Mouse (Mus musculus) limb, embryonic 11.5 days (tissue): ENCODE results near the gene Myo1f. TPM values are rescaled to one million over a fixed set of nuclear protein-coding genes. Genes with fewer than 3 reads are reported as not detected.
"Not testable (repeated sequence)": the region's sequence is repeated elsewhere in the genome, so short reads cannot be mapped to it uniquely, and the experiment has no call there.

Source experiments
- ATAC-seq: fragments of 200-750 bp; cut with Nextera tagmentation; 2 replicates; pipeline ENCODE4 v1.8.0; 2017; ENCODE audit warnings: low read depth; ENCODE audit not compliant: insufficient number of reproducible peaks, low FRiP score, low TSS enrichment
- DNase-seq: peaks from one replicate; pipeline ENCODE4 v3.0.0-alpha.2; 2015; ENCODE audit warnings: low spot score
- H3K27ac ChIP-seq: fragments of 300-500 bp; sonication (generic); replicated peaks from 2 replicates; pipeline ENCODE4 v1.5.1; 2014; ENCODE audit warnings: low read depth, mild to moderate bottlenecking, low read length
- H3K27me3 ChIP-seq: fragments of 300-500 bp; sonication (generic); 2 replicates; pipeline ENCODE4 v1.6.1; 2014; ENCODE audit warnings: mild to moderate bottlenecking, low read length, mixed read lengths; ENCODE audit not compliant: control insufficient read depth, insufficient read depth
- H3K36me3 ChIP-seq: fragments of 300-500 bp; sonication (generic); 2 replicates; pipeline ENCODE4 v1.6.1; 2014; ENCODE audit warnings: mild to moderate bottlenecking, low read length, moderate library complexity, mixed read lengths; ENCODE audit not compliant: control insufficient read depth, insufficient read depth
- H3K4me1 ChIP-seq: fragments of 300-500 bp; sonication (generic); 2 replicates; pipeline ENCODE4 v1.6.1; 2014; ENCODE audit warnings: low read length, mixed read lengths; ENCODE audit not compliant: control insufficient read depth, insufficient read depth
- H3K4me2 ChIP-seq: fragments of 300-500 bp; sonication (generic); 2 replicates; pipeline ENCODE4 v1.6.1; 2014; ENCODE audit warnings: low read depth, mild to moderate bottlenecking, moderate library complexity; ENCODE audit not compliant: severe bottlenecking
- H3K4me3 ChIP-seq: fragments of 300-500 bp; sonication (generic); 2 replicates; pipeline ENCODE4 v1.5.1; 2014; ENCODE audit warnings: low read depth, low read length
- H3K9ac ChIP-seq: fragments of 300-500 bp; sonication (generic); 2 replicates; pipeline ENCODE4 v1.6.1; 2014; ENCODE audit warnings: mild to moderate bottlenecking, low read length
- H3K9me3 ChIP-seq: fragments of 300-500 bp; sonication (generic); 2 replicates; pipeline ENCODE4 v1.6.1; 2016; ENCODE audit warnings: low read length; ENCODE audit not compliant: control insufficient read depth
- WGBS: fragments of 180-500 bp; shearing (Covaris S2); extraction: QIAGEN DNeasy Blood & Tissue Kit; methylation state at CpG from one replicate; pipeline ENCODE4 v1.1.7; 2014; 5-methylcytosine and 5-hydroxymethylcytosine counted together
- polyA plus RNA-seq: library from polyadenylated mRNA; unstranded; fragments of >200 nt; fragmentation: Nextera tagmentation; extraction: Ambion mirVana; gene quantifications from 2 replicates; pipeline ENCODE4 v1.2.1, GENCODE M21; 2014

The Myo1f gene
- polyA plus RNA-seq, 1 experiment from 2014 or later = 1.1 TPM

DNA sequence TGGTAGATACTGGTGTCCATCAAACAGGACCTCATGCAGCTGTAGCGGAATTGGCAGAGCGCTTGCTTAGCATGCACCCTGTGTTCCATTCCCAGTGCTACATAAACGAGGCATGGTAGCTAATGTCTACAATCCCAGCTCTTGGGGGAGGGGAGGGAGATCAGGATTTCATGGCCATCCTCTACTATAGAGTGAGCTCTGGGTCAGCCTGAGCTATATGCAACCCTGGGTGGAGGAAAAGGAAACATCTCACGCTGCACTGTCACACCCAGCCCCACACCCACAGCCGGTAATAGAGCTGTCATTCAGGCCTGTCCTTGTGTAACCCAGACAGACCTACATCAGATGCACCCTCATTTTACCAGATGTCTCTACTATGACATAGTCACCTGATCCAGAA, 43.0 kb downstream of the Myo1f start:
- 93% methylated on average over 5 of the region's 5 CpGs for WGBS
- Histone ChIP-seq H3K4me1 (no peaks in the 10 kb centered on the region), H3K9me3 (peaks cover 6% of the 10 kb centered on the region; the same call in 1 of the 2 replicates), H3K27me3 (no peaks in the 10 kb centered on the region), H3K4me2 (no peak overlapping the region), H3K4me3 (no peak overlapping the region), H3K36me3 (no peaks in the 10 kb centered on the region), H3K9ac (no peak overlapping the region), H3K27ac (no peak overlapping the region)
- DNase-seq (no peak), ATAC-seq (no peak)

DNA sequence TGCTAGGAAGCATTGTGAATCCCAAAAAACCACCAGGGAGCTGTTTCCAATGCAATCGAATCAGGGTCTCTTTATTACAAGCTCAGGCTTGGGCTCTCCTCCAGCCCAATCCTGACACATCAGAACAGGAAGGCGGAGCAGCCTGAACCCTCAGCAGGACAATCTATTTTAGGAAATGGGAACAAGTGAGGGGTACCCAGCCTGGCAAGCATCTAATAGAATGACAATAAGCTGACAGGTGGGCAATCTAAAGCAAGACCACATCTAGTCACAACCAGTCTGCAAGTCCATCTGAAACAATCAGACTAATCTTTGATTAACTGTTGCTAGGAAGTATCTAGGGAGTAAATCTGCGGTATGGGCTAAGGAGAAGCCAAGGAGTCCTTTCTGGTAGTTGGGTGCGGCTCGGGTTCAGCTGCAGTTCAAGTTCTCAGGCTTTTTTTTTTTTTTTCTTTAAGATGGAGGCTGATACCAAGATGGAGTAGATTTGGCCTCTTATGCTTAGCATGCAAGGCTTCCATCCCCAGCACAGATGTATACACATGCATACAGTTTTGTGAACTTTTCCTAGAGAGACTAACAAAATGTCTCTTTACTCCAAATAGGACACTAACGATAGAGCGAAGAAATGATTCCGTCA, 44.4 kb downstream of the Myo1f start:
- H3K4me1 ChIP-seq = no peaks in the 10 kb centered on the region
- no peaks in the 10 kb centered on the region for H3K36me3 ChIP-seq
- H3K9ac ChIP-seq = no peak overlapping the region
- no peaks in the 10 kb centered on the region for H3K27me3 ChIP-seq
- H3K27ac ChIP-seq = no peak overlapping the region
- no peak overlapping the region for H3K4me2 ChIP-seq
- DNase-seq (no peak), ATAC-seq (no peak)
- 90% methylated on average over 8 of the region's 8 CpGs for WGBS
- no peak overlapping the region for H3K4me3 ChIP-seq
- H3K9me3 ChIP-seq = peaks cover 6% of the 10 kb centered on the region; the same call in 1 of the 2 replicates

DNA sequence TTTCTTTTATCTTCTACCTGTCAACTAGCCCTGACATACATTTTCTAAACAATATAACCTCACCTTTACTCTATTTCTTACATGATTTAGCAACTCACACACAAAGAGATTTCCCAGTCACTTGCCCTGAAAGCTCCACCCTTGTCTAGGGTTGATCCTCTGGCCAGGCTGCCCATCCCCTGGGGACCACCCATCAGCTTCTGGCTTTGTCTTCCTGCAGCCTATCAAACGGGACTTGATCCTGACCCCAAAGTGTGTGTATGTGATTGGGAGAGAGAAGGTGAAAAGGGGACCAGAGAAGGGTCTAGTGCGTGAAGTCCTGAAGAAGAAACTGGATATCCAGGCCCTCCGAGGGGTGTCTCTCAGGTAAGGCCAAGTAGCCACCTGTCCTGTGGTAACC, 45.3 kb downstream of the Myo1f start:
- ATAC-seq (no peak), DNase-seq (no peak)
- no peaks in the 10 kb centered on the region for H3K4me1 ChIP-seq
- H3K27me3 ChIP-seq = no peaks in the 10 kb centered on the region
- H3K9ac ChIP-seq = no peak overlapping the region
- H3K9me3 ChIP-seq = peaks cover 6% of the 10 kb centered on the region; the same call in 1 of the 2 replicates
- H3K4me3 ChIP-seq = no peak overlapping the region
- H3K27ac ChIP-seq = no peak overlapping the region
- H3K4me2 ChIP-seq = no peak overlapping the region
- H3K36me3 ChIP-seq = no peaks in the 10 kb centered on the region
- 84% methylated on average over 3 of the region's 3 CpGs for WGBS

DNA sequence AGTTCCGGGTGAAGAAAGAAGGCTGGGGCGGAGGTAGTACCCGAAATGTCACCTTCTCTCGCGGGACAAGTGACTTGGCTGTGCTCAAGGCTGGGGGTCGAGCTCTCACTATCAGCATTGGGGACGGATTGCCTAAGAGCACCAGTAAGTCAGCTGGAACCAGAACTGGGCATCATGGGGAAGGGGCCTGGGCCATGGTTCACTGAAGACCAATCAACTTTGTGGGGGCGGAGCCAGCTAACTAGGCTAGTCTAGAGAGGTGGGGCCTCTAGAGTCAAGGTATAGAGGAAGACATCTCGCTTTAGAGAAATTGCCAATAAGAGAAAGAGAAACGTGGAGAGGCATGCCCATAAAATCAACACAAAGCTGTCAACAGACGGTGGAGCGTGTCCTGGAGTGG, 46.4 kb downstream of the Myo1f start:
- no peaks in the 10 kb centered on the region for H3K4me1 ChIP-seq
- no peak for DNase-seq
- no peak overlapping the region for H3K4me2 ChIP-seq
- ATAC-seq = no peak
- H3K9ac ChIP-seq = no peak overlapping the region
- no peak overlapping the region for H3K4me3 ChIP-seq
- 83% methylated on average over 12 of the region's 12 CpGs for WGBS
- peaks cover 6% of the 10 kb centered on the region; the same call in 1 of the 2 replicates for H3K9me3 ChIP-seq
- no peaks in the 10 kb centered on the region for H3K27me3 ChIP-seq
- no peaks in the 10 kb centered on the region for H3K36me3 ChIP-seq
- no peak overlapping the region for H3K27ac ChIP-seq

DNA sequence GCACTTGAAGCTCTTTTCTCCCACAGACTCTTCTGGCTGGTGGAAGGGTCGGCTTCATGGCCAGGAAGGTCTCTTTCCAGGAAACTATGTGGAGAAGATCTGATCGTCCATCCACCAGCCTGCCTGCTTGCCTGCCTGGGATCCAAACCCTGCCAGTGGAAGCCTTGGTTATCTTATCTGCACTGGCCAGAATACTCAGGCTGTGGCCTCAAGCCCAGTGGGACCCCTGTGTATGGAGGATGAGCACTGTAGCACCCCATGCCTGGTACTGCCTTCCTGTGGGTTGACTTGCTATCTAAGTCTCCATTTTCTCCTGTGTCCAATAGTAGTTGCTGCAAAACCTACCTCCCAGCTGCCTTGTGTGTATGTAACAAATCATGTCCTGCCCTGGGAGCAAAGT, 51.8 kb downstream of the Myo1f start:
- Histone ChIP-seq H3K4me3 (no peak overlapping the region), H3K4me1 (no peaks in the 10 kb centered on the region), H3K9me3 (no peaks in the 10 kb centered on the region), H3K9ac (no peak overlapping the region), H3K4me2 (no peak overlapping the region), H3K36me3 (no peaks in the 10 kb centered on the region), H3K27ac (no peak overlapping the region), H3K27me3 (no peaks in the 10 kb centered on the region)
- ATAC-seq (no peak), DNase-seq (no peak)
- WGBS = 78% methylated on average over 2 of the region's 2 CpGs

DNA sequence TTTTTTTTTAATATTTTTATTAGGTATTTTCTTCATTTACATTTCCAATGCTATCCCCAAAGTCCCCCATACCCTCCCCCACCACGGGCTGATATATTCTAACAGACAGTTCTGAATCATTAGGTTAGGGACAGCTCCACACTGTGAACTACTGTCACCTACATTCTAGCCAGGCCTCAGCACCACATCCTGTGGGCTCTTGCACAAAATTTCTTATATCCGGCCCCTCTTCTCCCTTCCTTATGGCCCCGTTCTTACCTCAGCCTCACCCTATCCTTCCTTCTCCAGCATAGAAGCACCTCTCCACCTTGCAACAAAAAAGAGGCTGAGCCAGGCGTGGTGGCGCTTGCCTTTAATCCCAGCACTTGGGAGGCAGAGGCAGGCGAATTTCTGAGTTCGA, 55.0 kb downstream of the Myo1f start:
- H3K4me3 ChIP-seq = no peak overlapping the region
- no peak overlapping the region for H3K9ac ChIP-seq
- H3K36me3 ChIP-seq = no peaks in the 10 kb centered on the region
- H3K9me3 ChIP-seq = no peaks in the 10 kb centered on the region
- no peak for DNase-seq
- ATAC-seq = no peak
- H3K27ac ChIP-seq = no peak overlapping the region
- H3K27me3 ChIP-seq = no peaks in the 10 kb centered on the region
- WGBS = 90% methylated on average over 7 of the region's 7 CpGs
- no peaks in the 10 kb centered on the region for H3K4me1 ChIP-seq
- no peak overlapping the region for H3K4me2 ChIP-seq

DNA sequence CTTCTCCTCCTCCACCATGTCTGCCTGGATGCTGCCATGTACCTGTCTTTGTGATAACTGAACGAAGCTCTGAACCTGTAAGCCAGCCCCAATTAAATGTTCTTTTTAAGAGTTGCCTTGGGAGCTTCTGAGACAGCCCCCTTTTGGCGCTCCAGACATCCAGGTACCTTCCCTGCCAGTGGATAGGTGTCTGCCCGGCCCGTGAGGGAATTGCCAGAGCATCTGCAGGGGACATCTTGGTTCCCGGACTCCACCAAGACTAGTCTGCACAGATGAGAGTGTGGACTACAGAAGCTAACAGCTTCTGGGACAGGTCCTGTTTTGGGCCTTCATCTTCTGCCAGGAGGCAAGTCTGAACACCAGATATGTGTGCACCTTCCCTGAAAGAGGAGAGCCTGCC, 58.2 kb downstream of the Myo1f start:
- not testable (repeated sequence) for DNase-seq, H3K27ac ChIP-seq, H3K4me1 ChIP-seq, H3K9me3 ChIP-seq, H3K36me3 ChIP-seq, H3K4me2 ChIP-seq, H3K27me3 ChIP-seq, H3K4me3 ChIP-seq, H3K9ac ChIP-seq, ATAC-seq
- WGBS = 86% methylated on average over 5 of the region's 5 CpGs

DNA sequence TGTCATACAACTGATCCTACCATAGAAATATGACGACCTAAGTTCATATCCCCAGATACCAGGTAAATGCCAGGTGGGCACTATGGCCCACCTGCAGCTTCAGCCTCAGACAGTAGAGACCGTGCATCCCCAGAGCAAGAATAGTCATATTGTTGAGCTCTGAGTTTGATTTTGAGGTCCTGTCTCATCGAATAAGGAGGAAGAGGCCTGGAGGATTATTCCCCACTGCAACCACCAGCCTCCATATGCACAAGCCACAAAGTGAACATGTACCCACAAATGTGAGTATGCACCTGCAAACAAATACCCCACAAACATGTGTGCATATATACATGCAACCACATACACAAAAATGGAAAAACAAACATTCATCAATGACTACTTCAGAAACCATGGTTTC, 71.8 kb downstream of the Myo1f start:
- peaks cover 6% of the 10 kb centered on the region; the same call in 1 of the 2 replicates for H3K4me1 ChIP-seq
- no peaks in the 10 kb centered on the region for H3K27me3 ChIP-seq
- WGBS = 88% methylated on average over 3 of the region's 3 CpGs
- H3K27ac ChIP-seq = no peak overlapping the region
- ATAC-seq (no peak), DNase-seq (no peak)
- no peaks in the 10 kb centered on the region for H3K9me3 ChIP-seq
- no peak overlapping the region for H3K4me2 ChIP-seq
- H3K9ac ChIP-seq = no peak overlapping the region
- H3K36me3 ChIP-seq = peaks cover 3% of the 10 kb centered on the region; the same call in 1 of the 2 replicates
- no peak overlapping the region for H3K4me3 ChIP-seq
